Mouse (Mus musculus) cerebellum, adult 2 months (tissue): Measurements from ENCODE around the gene Cdh3.

Experiments
- CTCF ChIP-seq: fragments of 200-500 bp; IDR thresholded peaks from 2 replicates; pipeline ENCODE4 v1.5.1; 2011; ENCODE audit warnings: low read depth, mild to moderate bottlenecking, control low read depth, low read length, moderate library complexity, borderline replicate concordance; ENCODE audit not compliant: insufficient read depth
- POLR2A ChIP-seq: fragments of 200-500 bp; IDR thresholded peaks from 2 replicates; pipeline ENCODE4 v1.6.1; 2011; ENCODE audit warnings: low read length, control low read depth, borderline replicate concordance; ENCODE audit not compliant: insufficient read depth

DNA sequence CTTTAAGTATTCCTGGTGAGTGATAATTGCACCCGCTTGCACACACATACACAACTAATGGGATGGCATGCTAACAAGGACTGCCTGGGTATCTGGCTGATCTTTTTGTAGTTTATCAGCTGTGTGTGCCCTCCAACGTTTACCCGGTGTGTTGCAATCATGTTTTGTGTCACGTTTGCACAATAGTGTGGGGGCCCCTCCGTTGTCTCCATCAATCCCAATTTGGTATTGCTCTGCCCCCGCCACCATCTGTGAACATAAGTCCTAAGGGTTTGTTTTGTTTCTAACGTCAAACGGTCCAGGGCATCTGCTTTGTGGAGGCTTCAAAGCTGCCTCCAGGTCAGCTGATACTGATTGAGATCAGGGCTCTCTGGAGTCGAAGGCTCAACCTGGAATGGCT, 49.2 kb downstream of the Cdh3 start:
- TF ChIP-seq CTCF (no peak), POLR2A (no peak)
